Mouse (Mus musculus) heart, adult 18-20 months (tissue): Measurements from ENCODE around the gene Saxo2. TPM values are rescaled to one million over a fixed set of nuclear protein-coding genes. Genes with fewer than 3 reads are reported as not detected.

Experiments used
- DNase-seq, 2 experiments: peaks; one replicate each; pipeline ENCODE4 v3.0.0; 2021 to 2022; ENCODE audit warnings: mixed read lengths in 1 of 2
- long read RNA-seq, 2 experiments: library from polyadenylated mRNA; stranded (forward); transcript quantifications; one replicate each; pipeline ENCODE4 v2.0.0; 2021
- total RNA-seq, 2 experiments: library from RNA; stranded (reverse); gene quantifications; 2 replicates each; pipeline ENCODE4 v1.2.3; 2021

Gene Saxo2
- 1 to 10 TPM; 1.1 to 3.0 TPM for total RNA-seq
- long read RNA-seq, experiment 1, transcript Saxo2-202 (2 exons, 430 nt), result major isoform, 5 of 5 reads
- long read RNA-seq, experiment 1, partial matches to known transcripts, result 0 of 5 reads
- long read RNA-seq, experiment 1, other reads (novel, unspliced or antisense), result 0 of 5 reads
- long read RNA-seq, experiment 2, transcript Saxo2-202 (2 exons, 430 nt), result major isoform, 6 of 6 reads
- long read RNA-seq, experiment 2, partial matches to known transcripts, result 0 of 6 reads
- long read RNA-seq, experiment 2, other reads (novel, unspliced or antisense), result 0 of 6 reads

DNA sequence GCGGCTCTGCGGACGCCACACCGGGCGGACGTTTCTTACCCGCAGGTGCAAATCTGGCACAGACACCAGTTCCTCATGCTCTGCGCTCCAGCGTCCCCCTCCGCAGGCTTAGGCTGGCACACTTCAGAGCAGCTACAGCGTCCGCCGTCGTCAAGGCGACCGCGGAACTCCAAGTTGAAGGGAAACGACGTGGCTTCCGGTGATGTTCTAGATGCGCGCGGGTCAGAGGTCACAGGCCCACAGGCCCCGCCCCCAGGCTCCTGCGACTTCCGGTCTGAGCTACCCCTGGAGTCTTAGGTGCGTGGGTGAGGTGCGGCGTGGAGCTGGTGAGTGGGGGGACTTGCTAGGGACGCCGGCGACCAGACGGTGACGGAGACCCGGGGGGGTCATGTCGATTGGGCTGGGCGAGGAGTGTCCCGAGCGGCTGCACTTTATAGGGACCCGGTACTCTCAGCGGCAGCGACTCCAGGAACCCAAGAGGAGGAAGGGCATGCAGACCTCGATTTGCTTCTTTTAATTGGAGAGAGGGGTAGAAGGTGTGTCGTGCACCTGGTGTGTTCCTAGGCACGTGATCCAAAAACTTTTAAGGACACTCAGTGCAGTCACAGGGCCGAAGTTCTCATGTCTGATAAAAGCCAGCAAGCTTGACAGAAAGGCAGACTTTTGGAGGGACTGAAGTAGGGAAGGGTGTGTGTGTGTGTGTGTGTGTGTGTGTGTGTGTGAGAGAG lies at the start of gene Saxo2, which contains the start of gene Efl1:
Saxo2 (minus strand) TSS at position 176 of the 728 bp plus-strand sequence.
Efl1 (plus strand) TSS at position 262 of the 728 bp plus-strand sequence.
- DNase-seq, result peak; percentile 94 to 95

DNA sequence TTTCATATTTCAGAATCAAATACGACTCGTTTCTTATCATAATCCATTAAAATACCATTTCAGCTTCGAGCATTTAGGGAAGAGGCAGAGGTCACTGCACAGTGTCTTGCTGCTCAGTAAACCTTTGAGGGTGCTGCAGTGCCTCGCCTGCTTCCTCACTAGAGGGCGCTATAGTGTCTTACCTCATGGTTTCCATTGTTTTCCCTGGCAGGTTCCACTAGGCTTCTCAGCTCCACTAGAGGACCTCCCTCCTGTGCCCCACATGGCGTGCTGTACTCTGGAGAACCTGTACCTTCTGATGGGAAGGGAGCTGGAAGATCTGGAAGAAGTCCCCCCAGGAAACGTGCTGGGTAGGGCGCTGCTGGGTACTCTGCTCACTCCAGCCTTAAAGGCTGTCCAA lies 49.3 kb upstream of the Saxo2 start:
- no peak for DNase-seq

DNA sequence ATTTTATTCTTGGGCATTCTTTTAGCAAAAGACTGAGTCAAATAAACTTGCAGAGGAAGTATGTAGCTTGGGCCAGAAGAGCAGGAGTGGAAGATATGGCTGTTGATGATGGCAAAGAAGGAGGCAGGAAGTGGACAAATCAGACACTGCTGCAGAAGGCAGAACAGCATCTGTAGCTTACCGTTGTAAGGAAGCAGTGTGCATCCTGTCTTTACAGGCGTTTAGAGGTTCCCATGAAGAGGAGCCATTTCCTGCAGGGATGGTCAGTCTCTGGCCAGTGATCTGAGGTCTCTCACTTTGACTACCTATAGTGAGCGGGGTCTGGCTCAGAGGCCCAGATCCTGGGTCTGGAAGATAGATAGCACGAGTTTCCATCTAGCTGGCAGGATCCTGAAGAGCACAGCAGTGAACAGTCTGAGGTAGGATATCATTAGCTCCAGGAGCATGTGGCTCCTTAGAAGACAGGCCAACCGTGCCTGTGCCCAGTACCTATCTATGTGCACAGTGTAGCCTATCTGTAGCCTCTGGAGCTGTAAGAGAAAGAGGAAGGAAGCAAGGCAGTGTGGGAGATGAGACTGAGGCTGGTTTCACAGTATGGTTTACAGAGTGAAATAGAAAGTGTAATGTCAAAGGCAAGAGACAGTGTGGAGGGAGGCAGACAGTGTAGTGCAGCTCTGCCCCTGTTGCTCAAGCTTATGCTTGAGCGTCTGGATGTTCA lies 42.9 kb upstream of the Saxo2 start:
- no peak for DNase-seq

GRCm38 (mm10) chr7:82688736-82689135 lies 40.4 kb upstream of the Saxo2 start:
- DNase-seq, result peak; percentile 60 to 63

DNA sequence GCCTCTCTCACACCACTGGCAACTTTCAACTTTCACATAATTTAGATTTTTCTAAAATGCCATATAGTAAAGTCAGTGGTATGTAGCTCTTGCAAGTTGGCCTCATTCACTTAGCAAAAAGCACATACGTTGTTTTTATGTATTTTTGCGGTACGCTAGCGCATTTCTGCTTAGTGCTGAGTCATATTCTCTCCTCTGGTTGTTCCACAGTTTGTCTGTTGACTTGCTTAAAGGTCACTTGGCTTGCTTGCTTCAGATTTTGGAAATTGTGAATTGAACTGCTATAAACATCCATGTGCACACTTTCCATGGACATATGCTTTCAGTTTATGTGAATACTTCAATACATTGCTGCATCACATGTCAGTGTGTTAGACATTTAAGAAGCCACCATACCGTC lies 31.6 kb upstream of the Saxo2 start:
- no peak for DNase-seq

- no peak for DNase-seq
Observed at GRCm38 (mm10) chr7:82676834-82677233, 28.5 kb upstream of the Saxo2 start.

GRCm38 (mm10) chr7:82676001-82676400 lies 27.7 kb upstream of the Saxo2 start:
- no peak for DNase-seq

DNA sequence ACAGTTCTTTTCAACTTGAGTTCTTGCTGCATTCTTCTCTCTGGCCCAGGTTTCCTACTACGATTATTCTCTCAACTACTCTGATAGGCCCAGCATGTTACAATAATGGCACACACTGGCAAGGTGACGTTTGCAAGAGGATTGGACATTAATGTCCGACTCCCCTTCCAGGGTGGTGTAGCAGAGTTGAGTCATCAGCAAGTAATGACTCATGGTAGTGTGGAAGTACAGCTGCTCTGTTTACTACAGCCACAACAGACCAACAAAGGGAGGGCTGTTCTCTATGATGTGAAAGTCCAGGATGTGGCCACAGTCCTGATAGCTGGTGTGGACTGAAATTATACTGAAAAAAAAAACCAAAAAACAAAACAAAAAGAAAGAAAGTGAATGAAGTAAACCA lies 16.3 kb upstream of the Saxo2 start:
- DNase-seq, result peak in 1 of 2 experiments; percentile 14

DNA sequence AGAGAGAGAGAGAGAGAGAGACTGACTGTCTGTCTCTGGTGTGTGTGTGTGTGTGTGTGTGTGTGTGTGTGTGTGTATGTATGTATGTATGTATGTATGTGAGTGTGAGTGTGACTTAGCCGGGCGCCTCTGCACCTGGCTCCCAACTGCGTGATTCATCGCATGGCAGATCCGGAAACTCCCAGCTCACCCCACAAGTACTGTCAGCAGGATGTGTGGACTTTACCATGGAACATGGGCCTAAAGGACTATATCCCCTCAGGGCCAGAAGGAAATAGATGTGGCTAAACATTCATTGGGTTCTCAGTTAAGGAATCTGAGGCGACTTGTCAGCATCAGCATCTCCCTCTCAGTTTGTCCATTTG lies 735 bp upstream of the Saxo2 start:
- DNase-seq, result no peak

- no peak for DNase-seq
Observed at GRCm38 (mm10) chr7:82647909-82648308, 419 bp downstream of the Saxo2 start.

DNA sequence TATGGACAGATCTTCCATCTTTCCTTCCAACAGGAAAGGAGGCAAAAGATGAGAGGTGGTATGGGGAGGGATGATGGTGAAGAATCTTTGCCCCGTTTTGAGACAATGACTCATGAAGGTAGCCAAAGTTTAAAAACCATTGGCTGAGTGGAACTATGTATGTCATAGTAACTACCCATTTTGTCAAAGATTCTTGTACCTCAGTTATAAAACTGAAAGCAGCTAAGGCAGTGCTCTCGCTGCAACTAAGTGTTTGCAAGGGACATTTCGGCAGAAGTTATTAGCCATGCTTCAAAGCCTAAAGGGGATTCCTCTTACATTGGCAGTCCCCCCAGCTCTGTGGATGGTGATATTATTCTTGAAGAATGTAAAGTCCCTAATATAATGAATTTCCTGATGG lies 1.1 kb downstream of the Saxo2 start:
- no peak for DNase-seq

DNA sequence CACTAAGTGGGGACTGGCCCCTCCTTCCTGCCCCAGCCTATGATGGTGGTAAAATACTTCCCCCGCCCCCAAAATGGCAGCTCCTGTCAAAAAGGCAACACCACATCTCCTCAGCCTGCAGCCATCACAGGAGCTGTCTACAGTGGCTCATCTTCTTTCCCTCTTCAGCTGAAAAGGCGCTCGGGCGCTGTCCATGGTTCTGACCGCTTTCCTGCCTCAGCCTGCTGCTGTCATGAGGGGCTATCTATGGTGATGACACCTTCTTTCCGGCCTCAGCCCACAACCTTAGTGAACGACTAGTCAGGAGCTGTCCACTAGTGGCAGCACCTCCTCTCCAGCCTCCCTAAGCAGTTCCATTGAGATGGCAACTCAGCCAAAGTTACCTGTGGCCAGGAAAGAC lies 23.0 kb downstream of the Saxo2 start:
- peak; percentile 6 to 45 for DNase-seq

DNA sequence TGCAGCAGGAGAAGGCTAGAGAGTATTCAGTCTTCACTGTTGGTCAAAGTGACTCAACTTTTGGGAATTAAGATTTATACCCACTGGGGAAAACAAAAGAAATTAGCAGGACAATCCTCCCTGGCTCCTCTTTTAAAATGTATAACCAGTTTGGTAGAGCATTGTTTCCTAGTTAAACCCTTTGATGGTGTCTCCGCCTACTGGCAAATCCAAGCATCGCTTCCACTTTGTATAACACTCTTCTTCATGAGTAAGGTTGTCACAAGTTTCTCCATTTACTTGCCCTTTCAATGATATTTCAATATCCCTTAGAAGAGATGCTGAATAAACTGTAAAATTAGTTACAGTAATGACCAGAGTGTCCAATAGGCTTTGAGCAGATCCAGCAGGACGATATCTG lies 38.7 kb downstream of the Saxo2 start:
- no peak for DNase-seq

DNA sequence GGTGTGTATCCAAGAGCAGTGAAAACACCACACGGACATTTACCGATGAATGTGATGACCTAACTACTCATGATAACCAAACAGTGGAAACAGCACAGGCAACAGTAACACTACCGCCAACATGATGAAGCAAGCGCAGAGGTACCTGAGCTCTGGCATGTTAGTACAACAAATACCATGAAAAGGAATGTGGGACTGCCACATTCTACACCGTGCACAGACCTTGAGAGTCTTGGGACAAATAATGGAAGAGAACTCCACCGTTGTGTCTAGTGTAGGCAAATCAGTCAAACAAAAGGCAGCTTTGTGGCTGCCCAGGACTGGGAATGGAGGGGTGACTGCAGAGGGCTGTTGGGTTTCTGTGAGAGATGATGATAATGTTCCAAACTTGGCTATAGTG lies 42.9 kb downstream of the Saxo2 start:
- DNase-seq, result no peak

GRCm38 (mm10) chr7:82602008-82602407 lies 46.3 kb downstream of the Saxo2 start:
- DNase-seq, result no peak

- DNase-seq, result no peak
Observed at GRCm38 (mm10) chr7:82590931-82591330, 57.4 kb downstream of the Saxo2 start.

Other genes with a start within 250 kb of the Saxo2 start
- 10 to 100 TPM in 1 of 2 experiments, 1 to 10 TPM in 1; 8.6 to 10.6 TPM for gene Efl1, start 86 bp upstream of the Saxo2 start, total RNA-seq
- 1 to 10 TPM; 1.2 to 1.3 TPM for gene Mex3b, start 218.8 kb upstream of the Saxo2 start, total RNA-seq